Mouse (Mus musculus) limb, embryonic 12.5 days (tissue): ENCODE results near the gene Ano3. TPM values are rescaled to one million over a fixed set of nuclear protein-coding genes. Genes with fewer than 3 reads are reported as not detected.
A peak's percentile ranks its signal among the peaks of the same experiment; 100 is the strongest.

ENCODE experiments used
- ATAC-seq: fragments of 200-750 bp; cut with Nextera tagmentation; 2 replicates; pipeline ENCODE4 v1.8.0; 2017; ENCODE audit warnings: low read depth, moderate TSS enrichment; ENCODE audit not compliant: insufficient number of reproducible peaks, insufficient read depth, low FRiP score, low TSS enrichment
- H3K27ac ChIP-seq: fragments of 300-500 bp; sonication (generic); 2 replicates; pipeline ENCODE4 v1.5.1; 2016; ENCODE audit warnings: mild to moderate bottlenecking, moderate library complexity
- H3K27me3 ChIP-seq: fragments of 300-500 bp; sonication (generic); 2 replicates; pipeline ENCODE4 v1.6.1; 2016; ENCODE audit warnings: mild to moderate bottlenecking, moderate library complexity
- H3K36me3 ChIP-seq: fragments of 300-500 bp; sonication (generic); 2 replicates; pipeline ENCODE4 v1.6.1; 2016; ENCODE audit warnings: mild to moderate bottlenecking, moderate library complexity
- H3K4me1 ChIP-seq: fragments of 300-500 bp; sonication (generic); replicated peaks from 2 replicates; pipeline ENCODE4 v1.6.1; 2016
- H3K4me2 ChIP-seq: fragments of 300-500 bp; sonication (generic); 2 replicates; pipeline ENCODE4 v1.6.1; 2016; ENCODE audit warnings: mild to moderate bottlenecking, moderate library complexity
- H3K4me3 ChIP-seq: fragments of 300-500 bp; sonication (generic); replicated peaks from 2 replicates; pipeline ENCODE4 v1.5.1; 2016; ENCODE audit warnings: mild to moderate bottlenecking
- H3K9ac ChIP-seq: fragments of 300-500 bp; sonication (generic); replicated peaks from 2 replicates; pipeline ENCODE4 v1.6.1; 2016; ENCODE audit warnings: mild to moderate bottlenecking, moderate library complexity
- H3K9me3 ChIP-seq: fragments of 300-500 bp; sonication (generic); 2 replicates; pipeline ENCODE4 v1.6.1; 2016; ENCODE audit warnings: mild to moderate bottlenecking, moderate library complexity
- WGBS: fragments of 180-500 bp; shearing (Covaris S2); methylation state at CpG from one replicate; pipeline ENCODE4 v1.1.7; 2016; 5-methylcytosine and 5-hydroxymethylcytosine counted together
- polyA plus RNA-seq: library from polyadenylated mRNA; unstranded; fragments of >200 nt; fragmentation: Nextera tagmentation; extraction: Ambion mirVana; gene quantifications from 2 replicates; pipeline ENCODE4 v1.2.1, GENCODE M21; 2016

The Ano3 gene
- polyA plus RNA-seq, 1 experiment from 2014 or later = 0.21 TPM

DNA sequence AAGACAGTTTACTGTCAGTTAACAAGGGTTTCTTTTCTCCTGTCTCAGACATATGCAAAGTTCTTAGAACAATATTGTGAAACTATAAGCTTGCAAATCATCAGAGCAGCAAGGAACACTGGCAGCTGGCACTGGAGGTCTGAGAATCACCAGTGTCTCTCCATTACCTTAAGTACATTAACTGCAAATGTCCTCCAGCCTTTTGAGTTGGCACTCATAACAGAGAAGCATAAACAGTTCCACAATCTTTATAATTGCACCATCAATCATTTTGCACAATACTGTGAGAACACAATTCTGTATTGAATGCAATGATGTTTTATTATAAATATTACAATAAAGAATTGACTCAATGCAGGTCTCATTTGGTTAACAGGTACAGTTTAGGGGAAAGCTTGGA lies 15.0 kb downstream of the Ano3 start:
- no peak overlapping the region for H3K4me2 ChIP-seq
- H3K9ac ChIP-seq = no peak overlapping the region
- H3K27me3 ChIP-seq = no peaks in the 10 kb centered on the region
- H3K4me3 ChIP-seq = no peak overlapping the region
- no peaks in the 10 kb centered on the region for H3K9me3 ChIP-seq
- no peak for ATAC-seq
- no peak overlapping the region for H3K27ac ChIP-seq
- H3K36me3 ChIP-seq = no peaks in the 10 kb centered on the region
- no peaks in the 10 kb centered on the region for H3K4me1 ChIP-seq

DNA sequence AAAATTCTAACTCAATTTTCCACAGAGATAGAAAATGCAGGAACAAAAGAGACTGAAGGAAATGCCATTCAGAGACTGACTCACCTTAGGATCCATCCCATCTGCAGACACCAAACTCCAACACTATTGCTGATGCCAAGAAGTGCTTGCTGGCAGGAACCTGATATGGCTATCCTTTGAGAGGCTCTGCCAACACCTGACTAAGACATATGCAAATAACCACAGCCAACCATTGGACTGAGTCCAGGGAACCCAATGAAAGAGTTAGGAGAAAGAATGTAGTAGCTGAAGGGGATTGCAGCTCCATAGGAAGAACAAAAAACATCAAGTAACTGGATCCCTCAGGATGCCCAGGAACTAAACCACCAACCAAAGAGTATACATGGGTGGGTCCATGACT lies 21.6 kb downstream of the Ano3 start:
- H3K27ac ChIP-seq = no peak overlapping the region
- no peak overlapping the region for H3K4me2 ChIP-seq
- no peak overlapping the region for H3K4me3 ChIP-seq
- no peak overlapping the region for H3K9ac ChIP-seq
- no peaks in the 10 kb centered on the region for H3K36me3 ChIP-seq
- no peaks in the 10 kb centered on the region for H3K4me1 ChIP-seq
- ATAC-seq = no peak
- H3K9me3 ChIP-seq = no peaks in the 10 kb centered on the region
- H3K27me3 ChIP-seq = no peaks in the 10 kb centered on the region

DNA sequence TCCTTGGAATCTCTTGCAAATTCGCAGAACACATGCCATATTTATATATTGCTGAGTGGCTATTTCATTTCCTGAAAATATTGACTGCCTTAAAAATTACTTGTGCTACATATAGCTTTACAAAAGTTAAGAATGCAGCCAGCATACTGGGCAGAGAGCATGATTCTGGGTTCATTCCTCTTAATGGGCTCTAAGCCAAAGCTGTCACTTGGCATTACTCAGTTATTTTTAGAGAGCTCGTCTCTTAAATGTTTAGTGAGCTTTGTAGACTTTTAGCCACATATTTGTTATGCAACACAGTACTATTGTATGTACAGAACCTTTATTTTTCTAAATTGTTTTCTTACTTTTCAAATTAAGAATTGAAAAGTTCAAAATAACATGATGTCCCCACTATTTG lies 41.2 kb downstream of the Ano3 start:
- no peaks in the 10 kb centered on the region for H3K36me3 ChIP-seq
- H3K9me3 ChIP-seq = no peaks in the 10 kb centered on the region
- no peak overlapping the region for H3K9ac ChIP-seq
- H3K4me1 ChIP-seq = no peaks in the 10 kb centered on the region
- no peak overlapping the region for H3K4me2 ChIP-seq
- no peak for ATAC-seq
- no peak overlapping the region for H3K27ac ChIP-seq
- H3K27me3 ChIP-seq = no peaks in the 10 kb centered on the region
- no peak overlapping the region for H3K4me3 ChIP-seq
- WGBS = 73% methylated on average over 2 of the region's 2 CpGs

DNA sequence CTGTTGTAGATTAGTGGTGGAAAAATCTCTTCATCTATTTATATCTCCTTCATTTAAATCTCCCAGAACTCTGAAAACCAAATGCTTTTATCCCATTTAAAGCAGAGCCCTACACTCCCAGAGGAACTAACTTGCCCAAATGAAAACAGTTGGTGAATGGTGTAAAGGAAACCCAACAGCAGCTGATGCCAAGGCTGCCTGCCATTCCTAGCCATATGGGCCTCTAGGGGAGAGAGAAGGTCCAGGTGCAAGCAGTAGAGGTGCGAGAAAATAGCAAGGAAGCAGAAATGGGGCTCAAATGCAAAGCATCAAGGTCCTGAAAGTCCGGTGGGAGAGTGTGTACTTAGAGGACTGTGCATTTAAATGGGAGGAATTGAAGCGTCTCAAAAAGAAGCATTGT lies 44.2 kb downstream of the Ano3 start:
- Histone ChIP-seq H3K9ac (no peak overlapping the region), H3K27me3 (no peaks in the 10 kb centered on the region), H3K36me3 (no peaks in the 10 kb centered on the region), H3K9me3 (no peaks in the 10 kb centered on the region), H3K4me2 (no peak overlapping the region), H3K4me1 (no peaks in the 10 kb centered on the region), H3K4me3 (no peak overlapping the region), H3K27ac (no peak overlapping the region)
- 0 out of 2 replicates have a peak, but pooled peaks have one; percentile 73 for ATAC-seq
- 58% methylated on average over 3 of the region's 3 CpGs for WGBS

DNA sequence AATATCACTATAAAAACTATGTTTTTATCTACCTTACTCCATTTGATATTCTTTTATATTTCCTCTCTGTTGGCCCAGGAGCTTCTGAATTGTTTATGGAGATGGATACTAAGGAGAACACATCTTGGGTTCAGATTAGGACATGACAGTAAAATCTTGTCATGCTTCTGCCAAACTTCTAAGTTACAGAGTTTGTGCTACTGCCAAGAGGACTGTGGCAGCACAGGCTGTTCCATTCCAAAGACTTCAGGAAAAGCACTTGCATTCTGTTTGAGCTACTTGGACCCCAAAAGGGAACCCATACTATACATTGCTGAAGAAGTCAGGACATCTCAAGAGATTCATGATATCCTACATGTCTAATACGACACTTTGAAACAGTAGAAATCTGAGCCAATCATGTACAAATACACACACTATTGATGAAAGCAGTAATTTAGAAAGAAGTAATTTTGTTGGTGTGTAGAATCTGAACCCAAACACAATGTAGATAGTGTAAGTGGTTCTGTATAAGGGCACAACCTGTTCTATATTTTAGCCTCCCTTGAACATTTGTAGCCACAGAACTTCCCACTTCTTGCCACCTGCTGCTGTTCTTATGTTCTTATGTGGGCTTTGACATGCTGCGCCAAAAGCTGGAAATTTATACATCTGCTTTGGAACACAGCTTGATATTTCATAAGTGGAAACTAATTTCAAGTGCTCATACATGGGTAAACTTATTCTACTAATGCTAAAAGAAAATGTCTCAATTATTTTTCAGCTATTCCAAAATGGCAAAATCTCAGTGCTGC lies 54.0 kb downstream of the Ano3 start:
- H3K4me3 ChIP-seq = no peak overlapping the region
- H3K27me3 ChIP-seq = no peaks in the 10 kb centered on the region
- no peak overlapping the region for H3K27ac ChIP-seq
- no peaks in the 10 kb centered on the region for H3K4me1 ChIP-seq
- no peak overlapping the region for H3K9ac ChIP-seq
- H3K4me2 ChIP-seq = no peak overlapping the region
- no peaks in the 10 kb centered on the region for H3K36me3 ChIP-seq
- 85% methylated on average over 2 of the region's 2 CpGs for whole genome bisulfite sequencing
- ATAC-seq = no peak
- H3K9me3 ChIP-seq = no peaks in the 10 kb centered on the region

DNA sequence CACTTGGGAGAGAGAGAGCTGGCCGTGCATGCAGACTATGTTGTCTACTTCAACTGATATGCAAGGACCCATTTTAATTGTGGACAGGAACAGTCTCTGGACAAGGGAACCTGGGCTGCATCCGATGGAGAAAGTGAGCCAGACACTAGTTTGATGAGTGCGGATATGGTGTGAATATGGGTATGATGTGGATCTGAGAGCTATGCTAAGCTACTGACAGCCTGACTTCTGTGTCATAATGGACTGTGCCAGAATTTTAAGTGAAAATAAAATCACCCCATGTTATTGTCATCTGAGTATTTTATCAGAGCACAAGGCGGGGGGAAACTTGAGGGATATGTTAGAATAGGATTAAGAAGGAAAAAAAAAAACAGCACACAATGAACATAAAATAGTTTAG lies 79.1 kb downstream of the Ano3 start:
- no peak overlapping the region for H3K4me2 ChIP-seq
- H3K27me3 ChIP-seq = no peaks in the 10 kb centered on the region
- no peak overlapping the region for H3K4me3 ChIP-seq
- H3K4me1 ChIP-seq = no peaks in the 10 kb centered on the region
- no peak for ATAC-seq
- H3K9me3 ChIP-seq = no peaks in the 10 kb centered on the region
- no peaks in the 10 kb centered on the region for H3K36me3 ChIP-seq
- H3K27ac ChIP-seq = no peak overlapping the region
- no peak overlapping the region for H3K9ac ChIP-seq
- 86% methylated on average over 4 of the region's 4 CpGs for WGBS

DNA sequence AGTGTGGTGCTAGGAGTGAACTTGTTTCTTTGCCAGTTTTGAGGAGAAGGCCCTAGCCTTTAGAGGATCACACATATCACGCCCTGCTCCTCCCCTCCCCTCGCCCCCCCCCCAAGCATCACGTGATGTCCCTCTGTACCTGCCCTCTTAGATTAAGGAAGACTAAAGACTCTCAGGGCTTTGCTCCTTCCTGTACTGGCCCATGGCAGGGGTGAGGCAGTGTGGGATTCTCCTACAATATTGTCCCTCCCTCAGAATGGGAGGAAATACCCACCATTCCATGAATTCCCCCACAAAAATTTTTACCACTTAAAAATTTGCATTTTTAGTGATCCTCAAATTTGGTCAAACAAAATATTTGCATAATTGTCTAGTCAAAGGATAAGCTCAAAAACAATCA lies 85.1 kb downstream of the Ano3 start:
- Histone ChIP-seq H3K9ac (no peak overlapping the region), H3K36me3 (no peaks in the 10 kb centered on the region), H3K27ac (no peak overlapping the region), H3K9me3 (no peaks in the 10 kb centered on the region), H3K4me3 (no peak overlapping the region), H3K27me3 (no peaks in the 10 kb centered on the region), H3K4me2 (no peak overlapping the region), H3K4me1 (no peaks in the 10 kb centered on the region)
- 61% methylated on average over 3 of the region's 3 CpGs for WGBS
- no peak for ATAC-seq

DNA sequence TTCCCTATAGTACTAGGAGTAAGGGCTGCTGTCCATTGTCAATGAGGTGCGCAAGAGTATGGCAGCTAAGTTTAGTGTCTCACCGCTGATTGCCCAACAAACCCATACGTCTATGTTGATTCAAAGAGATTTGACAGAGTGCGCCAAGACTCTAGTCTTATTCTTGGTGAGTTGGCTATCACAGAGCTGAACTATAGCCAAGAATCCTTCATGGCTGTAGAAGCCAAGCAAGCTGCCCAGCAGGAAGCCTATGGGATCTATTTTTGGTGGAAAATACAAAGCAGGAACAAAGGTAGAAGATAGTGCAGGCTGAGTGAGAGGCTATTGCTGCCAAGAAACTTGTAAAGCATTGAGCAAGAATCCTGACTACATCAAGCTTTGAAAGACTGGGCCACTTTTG lies 87.3 kb downstream of the Ano3 start:
- Histone ChIP-seq H3K27ac (no peak overlapping the region), H3K27me3 (no peaks in the 10 kb centered on the region), H3K4me3 (no peak overlapping the region), H3K9me3 (peaks cover 1% of the 10 kb centered on the region; the same call in 1 of the 2 replicates), H3K9ac (no peak overlapping the region), H3K36me3 (no peaks in the 10 kb centered on the region), H3K4me1 (no peaks in the 10 kb centered on the region), H3K4me2 (no peak overlapping the region)
- WGBS = 96% methylated on average over 4 of the region's 4 CpGs
- no peak for ATAC-seq

DNA sequence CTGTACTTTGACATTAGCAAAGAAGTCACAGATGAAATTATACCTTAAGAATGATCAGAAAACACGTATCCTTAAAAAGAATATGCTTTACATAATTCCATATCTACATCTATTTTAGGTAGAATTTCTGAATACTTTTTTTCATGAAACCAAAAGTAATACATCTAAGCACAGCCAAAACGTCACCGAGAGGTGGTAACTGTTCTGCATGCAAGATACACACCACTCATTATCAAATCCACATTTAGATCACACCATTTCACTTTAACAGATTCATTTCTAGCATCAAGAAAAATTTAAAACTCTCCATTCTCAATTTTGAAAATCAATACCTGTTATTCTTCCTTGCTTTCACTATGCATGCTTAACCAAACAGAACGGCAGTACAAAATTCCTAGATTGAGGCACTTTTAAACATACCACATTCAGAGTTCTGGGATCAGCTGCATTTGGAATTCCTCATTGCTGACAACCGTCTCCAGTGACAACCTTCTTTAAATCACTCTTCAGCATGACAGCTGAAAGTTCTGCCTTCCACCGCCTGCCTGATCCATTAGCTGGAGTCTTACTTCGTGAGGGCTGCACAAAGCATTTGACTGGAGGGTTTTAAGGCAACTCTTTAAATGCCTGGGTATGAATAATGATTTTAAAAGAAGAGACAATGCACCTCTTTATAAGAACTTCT lies 111.0 kb downstream of the Ano3 start:
- Histone ChIP-seq H3K4me3 (no peak overlapping the region), H3K27me3 (no peaks in the 10 kb centered on the region), H3K27ac (no peak overlapping the region), H3K9me3 (no peaks in the 10 kb centered on the region), H3K36me3 (no peaks in the 10 kb centered on the region), H3K4me2 (no peak overlapping the region), H3K4me1 (no peaks in the 10 kb centered on the region), H3K9ac (no peak overlapping the region)
- ATAC-seq = no peak
- 62% methylated on average over 7 of the region's 7 CpGs for WGBS

DNA sequence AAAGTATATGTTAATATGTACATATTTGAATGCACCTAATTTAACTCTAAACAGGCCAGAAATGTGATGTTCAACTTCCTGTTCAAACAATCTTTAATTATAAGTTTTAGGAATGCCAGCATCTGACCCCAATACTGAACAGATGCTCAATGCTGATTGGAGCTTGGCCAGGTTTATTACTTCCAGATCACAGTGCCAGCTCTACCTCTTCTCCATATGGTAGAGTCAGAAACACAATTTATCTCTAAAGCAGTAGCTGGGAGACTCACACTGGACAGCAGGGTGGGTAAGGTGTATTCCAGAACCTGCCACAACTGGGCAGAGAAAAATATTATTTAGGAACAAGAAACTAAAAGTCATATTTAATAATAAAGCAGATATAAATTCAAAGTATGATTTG lies 134.5 kb downstream of the Ano3 start:
- no peak overlapping the region for H3K4me3 ChIP-seq
- H3K9ac ChIP-seq = no peak overlapping the region
- no peak for ATAC-seq
- no peaks in the 10 kb centered on the region for H3K27me3 ChIP-seq
- no peaks in the 10 kb centered on the region for H3K9me3 ChIP-seq
- H3K4me1 ChIP-seq = no peaks in the 10 kb centered on the region
- no peak overlapping the region for H3K27ac ChIP-seq
- no peak overlapping the region for H3K4me2 ChIP-seq
- H3K36me3 ChIP-seq = no peaks in the 10 kb centered on the region

DNA sequence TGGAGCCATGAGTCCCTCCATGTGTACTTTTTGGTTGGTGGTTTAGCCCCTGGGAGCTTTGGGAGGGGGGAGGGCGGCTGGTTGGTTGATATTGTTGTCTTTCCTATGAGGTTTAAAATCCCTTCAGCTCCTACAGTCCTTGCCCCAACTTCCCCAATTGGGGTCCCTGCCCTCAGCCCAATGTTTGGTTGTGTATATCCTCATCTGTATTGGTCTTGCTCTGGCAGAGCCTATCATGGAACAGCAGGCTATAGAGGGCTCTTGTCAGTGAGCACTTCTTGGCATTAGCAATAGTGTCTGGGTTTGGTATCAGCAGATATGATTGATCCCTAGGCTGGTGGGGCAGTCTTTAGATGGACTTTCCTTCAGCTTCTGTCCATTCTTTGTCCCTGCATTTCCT lies 135.8 kb downstream of the Ano3 start:
- no peaks in the 10 kb centered on the region for H3K36me3 ChIP-seq
- no peak overlapping the region for H3K27ac ChIP-seq
- H3K4me2 ChIP-seq = no peak overlapping the region
- ATAC-seq = no peak
- no peaks in the 10 kb centered on the region for H3K9me3 ChIP-seq
- no peaks in the 10 kb centered on the region for H3K4me1 ChIP-seq
- no peak overlapping the region for H3K4me3 ChIP-seq
- H3K27me3 ChIP-seq = no peaks in the 10 kb centered on the region
- no peak overlapping the region for H3K9ac ChIP-seq
- WGBS = 90% methylated on average over 1 of the region's 1 CpGs
